Mouse (Mus musculus) gastrocnemius, adult 18-20 months (tissue): Measurements from ENCODE around the gene Mpp5. TPM values are rescaled to one million over a fixed set of nuclear protein-coding genes. Genes with fewer than 3 reads are reported as not detected.

Experiments used
- DNase-seq: peaks from one replicate; pipeline ENCODE4 v3.0.0; 2021; ENCODE audit warnings: low spot score
- long read RNA-seq, 2 experiments: library from polyadenylated mRNA; stranded (forward); transcript quantifications; one replicate each; pipeline ENCODE4 v2.0.0; 2021
- total RNA-seq, 2 experiments: library from RNA; stranded (reverse); gene quantifications; 2 replicates each; pipeline ENCODE4 v1.2.3; 2021

Mpp5 gene
- total RNA-seq, result 10 to 100 TPM; 12.1 to 19.2 TPM
- long read RNA-seq, experiment 1, full-length matches to known transcripts, result 3 of 17 reads
- long read RNA-seq, experiment 1, partial matches to known transcripts, result 2 of 17 reads
- long read RNA-seq, experiment 1, other reads (novel, unspliced or antisense), result 12 of 17 reads
- long read RNA-seq, experiment 2, partial matches to known transcripts, result 0 of 7 reads
- long read RNA-seq, experiment 2, other reads (novel, unspliced or antisense), result 7 of 7 reads

GRCm38 (mm10) chr12:78748557-78749377 lies at the start of gene Mpp5:
Gene Mpp5, plus strand, starts transcription at chr12:78748907.
- DNase-seq, result peak; percentile 95

GRCm38 (mm10) chr12:78717783-78718182 lies 30.9 kb upstream of the Mpp5 start:
- no peak for DNase-seq

- DNase-seq, result no peak
These were observed 21.0 kb upstream of the Mpp5 start for GRCm38 (mm10) chr12:78727723-78728122.

GRCm38 (mm10) chr12:78739633-78740032 lies 9.1 kb upstream of the Mpp5 start:
- DNase-seq, result no peak

- DNase-seq, result no peak
These were observed 8.4 kb upstream of the Mpp5 start for GRCm38 (mm10) chr12:78740289-78740688.

GRCm38 (mm10) chr12:78746226-78746625 lies 2.5 kb upstream of the Mpp5 start:
- DNase-seq, result no peak

GRCm38 (mm10) chr12:78747406-78747805 lies 1.3 kb upstream of the Mpp5 start:
- no peak for DNase-seq

- no peak for DNase-seq
These were observed 594 bp upstream of the Mpp5 start for GRCm38 (mm10) chr12:78748113-78748512.

GRCm38 (mm10) chr12:78749378-78749801 lies 683 bp downstream of the Mpp5 start:
- DNase-seq, result peak; percentile 69

- DNase-seq, result peak; percentile 38
These were observed 13.3 kb downstream of the Mpp5 start for GRCm38 (mm10) chr12:78761979-78762378.

GRCm38 (mm10) chr12:78769031-78769713 lies 20.5 kb downstream of the Mpp5 start:
- DNase-seq, result no peak

- DNase-seq, result no peak
These were observed 24.5 kb downstream of the Mpp5 start for GRCm38 (mm10) chr12:78773211-78773610.

GRCm38 (mm10) chr12:78777916-78778315 lies 29.2 kb downstream of the Mpp5 start:
- no peak for DNase-seq

GRCm38 (mm10) chr12:78778423-78779067 lies 29.8 kb downstream of the Mpp5 start:
- DNase-seq, result no peak

- no peak for DNase-seq
These were observed 39.7 kb downstream of the Mpp5 start for GRCm38 (mm10) chr12:78788266-78788873.

- peak; percentile 60 for DNase-seq
These were observed 42.1 kb downstream of the Mpp5 start for GRCm38 (mm10) chr12:78790791-78791190.

GRCm38 (mm10) chr12:78794236-78794635 lies 45.5 kb downstream of the Mpp5 start:
- no peak for DNase-seq

- no peak for DNase-seq
These were observed 51.3 kb downstream of the Mpp5 start for GRCm38 (mm10) chr12:78800036-78800435.

- no peak for DNase-seq
These were observed 53.1 kb downstream of the Mpp5 start for GRCm38 (mm10) chr12:78801836-78802235.

- no peak for DNase-seq
These were observed 65.7 kb downstream of the Mpp5 start for GRCm38 (mm10) chr12:78814437-78814836.

GRCm38 (mm10) chr12:78834496-78834895 lies 85.8 kb downstream of the Mpp5 start:
- no peak for DNase-seq
